Mouse (Mus musculus) T-helper 1 cell (primary cell): Measurements from ENCODE around the gene Gm37596.
"Not testable (repeated sequence)": the region's sequence is repeated elsewhere in the genome, so short reads cannot be mapped to it uniquely, and the experiment has no call there.

ENCODE experiments used
- in situ Hi-C: fragments of 300-600 bp; cut with MboI, MseI; formaldehyde crosslinking; loops from one replicate; pipeline ENCODE4 v1.15.1; 2025; ENCODE audit warnings: high pct_unique_total_duplicates

The Gm37596 gene

DNA sequence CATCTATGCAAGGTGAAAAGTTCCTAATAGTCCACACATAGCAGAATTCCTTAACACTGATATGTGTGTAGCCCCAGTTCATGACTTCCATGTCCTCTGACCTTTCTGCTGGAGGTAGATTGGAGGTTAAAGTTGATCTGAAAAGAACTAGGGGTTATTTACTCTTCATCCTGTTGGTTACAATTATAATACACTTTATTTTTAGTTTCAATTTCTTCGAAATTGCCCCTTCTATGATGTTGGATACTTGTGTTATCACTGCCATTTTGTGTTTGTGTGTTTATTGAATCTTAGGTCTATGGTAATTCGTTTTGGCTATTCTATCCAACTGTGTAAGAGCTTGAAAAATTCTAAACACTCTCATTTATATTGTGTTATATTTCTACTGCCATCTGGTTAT is at the start of gene Gm37596:
Gm37596 (minus strand) TSS at position 101 of the 400 bp plus-strand sequence.
- in situ Hi-C loops = not testable (repeated sequence)

DNA sequence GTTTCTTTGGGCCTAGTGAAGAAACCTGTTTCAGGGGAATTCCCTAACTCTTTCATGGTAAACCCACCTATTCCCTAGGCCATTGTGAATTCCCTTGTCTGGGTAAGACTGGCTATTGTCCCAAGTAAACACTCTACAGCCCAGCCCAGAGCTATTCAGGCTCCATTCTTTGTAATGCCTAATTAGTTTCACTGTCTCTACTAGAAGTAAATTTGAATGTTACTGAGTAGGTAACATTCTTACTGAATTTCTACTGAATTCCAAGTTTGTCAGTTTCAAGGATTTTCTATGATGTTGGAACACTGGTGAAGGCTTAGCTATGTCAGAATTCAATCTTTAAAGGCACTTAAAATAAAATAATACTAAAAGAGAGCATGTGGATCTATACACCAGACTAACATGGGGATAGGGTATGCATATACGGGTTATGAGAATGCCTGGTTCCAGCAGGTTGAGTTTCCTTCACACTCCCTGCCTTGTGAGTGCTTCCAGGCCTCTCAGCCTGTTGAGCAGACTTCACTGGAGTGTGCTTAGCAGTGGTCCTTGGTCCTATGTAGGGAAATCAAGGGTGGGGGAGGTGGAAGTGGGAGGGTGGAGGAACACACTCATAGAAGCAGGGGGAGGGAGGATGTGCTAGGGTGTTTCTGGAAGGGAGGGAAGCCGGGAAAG is 16.2 kb upstream of the Gm37596 start:
- in situ Hi-C loops = not testable (repeated sequence)

DNA sequence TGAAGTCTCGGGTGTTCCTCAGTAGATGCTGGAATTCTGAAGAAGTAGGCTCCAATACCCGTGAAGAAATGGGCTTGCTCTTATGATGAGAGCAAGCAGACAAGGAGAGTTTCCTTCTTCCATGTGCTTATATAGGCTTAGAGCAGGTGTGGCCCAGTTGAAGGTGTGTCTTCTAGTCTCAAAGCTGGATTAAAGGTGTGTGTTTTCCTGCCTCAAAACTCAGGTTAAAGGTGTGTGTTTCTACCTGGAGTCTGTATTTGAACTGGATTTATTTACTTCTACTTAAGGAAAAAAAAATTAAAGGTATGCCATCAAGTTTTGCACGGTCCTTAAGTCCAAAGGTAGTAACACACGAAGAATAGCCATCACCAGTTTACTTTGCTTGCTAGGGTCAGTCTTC is 16.7 kb downstream of the Gm37596 start, which contains the start of gene Tdpoz1:
Tdpoz1 (minus strand) TSS at position 101 of the 400 bp plus-strand sequence.
- in situ Hi-C loops = not testable (repeated sequence)

DNA sequence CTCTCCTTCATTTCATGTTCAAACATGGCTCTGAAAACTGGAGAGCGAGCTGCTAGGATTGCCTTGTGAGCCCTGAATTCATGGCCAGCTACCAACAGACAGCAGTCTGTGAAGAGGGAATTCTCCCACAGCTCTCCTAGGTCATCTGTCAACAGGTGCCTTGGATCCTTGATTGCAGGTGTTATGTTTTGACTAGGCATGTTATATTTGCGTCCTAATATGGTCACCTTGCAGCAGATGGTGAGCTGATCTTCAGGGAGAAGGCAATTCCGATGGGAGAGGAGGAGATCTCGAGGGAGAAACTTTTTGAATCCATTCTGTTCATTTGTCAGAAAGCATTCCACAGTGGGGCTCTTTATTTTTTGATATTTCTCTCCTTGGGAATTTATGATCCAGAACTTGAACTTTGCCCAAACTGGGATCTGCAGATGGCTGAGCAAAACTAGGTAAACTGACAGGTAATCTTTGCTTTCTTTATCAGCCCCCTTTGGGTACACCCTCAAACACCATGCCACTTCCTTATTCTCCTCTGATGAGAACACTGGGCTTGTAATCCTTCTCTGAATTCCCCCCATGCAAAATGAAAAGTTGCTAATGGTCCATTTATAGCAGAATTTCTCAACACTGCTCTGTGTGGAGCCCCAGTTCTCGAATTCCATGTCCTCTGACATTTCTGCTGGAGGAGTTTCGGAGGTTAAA is 21.9 kb downstream of the Gm37596 start:
- in situ Hi-C loops = not testable (repeated sequence)

DNA sequence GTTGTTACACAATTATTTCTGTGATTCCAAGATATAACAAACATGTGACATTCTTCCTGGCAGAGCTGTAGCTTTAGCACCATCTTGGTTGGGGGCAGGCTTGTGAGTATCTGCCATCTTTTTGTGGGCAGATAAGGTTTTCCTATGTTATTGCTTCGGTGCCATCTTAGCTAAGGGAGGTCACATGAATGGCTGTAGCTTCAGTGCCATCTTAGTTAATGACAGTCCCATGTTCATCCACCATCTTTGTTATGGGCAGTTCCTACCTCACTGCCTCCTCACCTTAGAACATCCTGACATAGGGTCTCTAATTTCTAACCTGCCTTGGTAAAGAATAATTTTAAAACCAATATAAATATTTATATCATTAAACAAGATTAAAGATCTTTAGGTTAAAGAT is 38.6 kb downstream of the Gm37596 start:
- in situ Hi-C loops = no loop called here

DNA sequence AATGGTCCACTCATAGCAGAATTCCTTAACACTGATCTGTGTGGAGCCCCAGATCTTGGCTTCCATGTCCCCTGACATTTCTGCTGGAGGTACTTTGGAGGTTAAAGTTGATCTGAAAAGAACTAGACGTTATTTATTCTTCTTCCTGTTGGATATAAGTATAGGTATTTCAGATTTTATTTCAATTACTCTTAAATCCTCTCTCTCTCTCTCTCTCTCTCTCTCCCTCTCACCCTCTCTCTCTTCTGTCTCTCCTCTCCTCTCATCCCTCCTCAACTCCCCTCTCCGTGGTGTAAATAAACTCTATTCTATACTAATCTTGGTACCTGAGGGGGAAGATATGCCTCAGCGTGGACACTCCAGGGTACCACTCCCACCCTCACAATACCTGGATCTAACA is 40.3 kb downstream of the Gm37596 start, which contains the start of gene Tdpoz2:
Tdpoz2 (minus strand) TSS at position 101 of the 400 bp plus-strand sequence.
- in situ Hi-C loops = no loop called here
